Mouse (Mus musculus): ENCODE data around the gene Cdyl2.
A peak's percentile ranks its signal among the peaks of the same experiment; 100 is the strongest.

The Cdyl2 gene

GRCm38 (mm10) chr8:116670604-116671003 is 62.2 kb downstream of the Cdyl2 start:
- no peak for DNase-seq

- DNase-seq: no peak
These were observed 63.8 kb downstream of the Cdyl2 start for GRCm38 (mm10) chr8:116668977-116669376.

- no peak for DNase-seq
These were observed 65.9 kb downstream of the Cdyl2 start for GRCm38 (mm10) chr8:116666781-116667325.

- no peak for DNase-seq
These were observed 71.3 kb downstream of the Cdyl2 start for GRCm38 (mm10) chr8:116661521-116661920.

GRCm38 (mm10) chr8:116656811-116657210 is 76.0 kb downstream of the Cdyl2 start:
- DNase-seq: no peak

- no peak for DNase-seq
These were observed 77.9 kb downstream of the Cdyl2 start for GRCm38 (mm10) chr8:116654881-116655280.

- no peak for DNase-seq
These were observed 79.8 kb downstream of the Cdyl2 start for GRCm38 (mm10) chr8:116652949-116653348.

GRCm38 (mm10) chr8:116649975-116650725 is 82.6 kb downstream of the Cdyl2 start:
- no peak for DNase-seq

- DNase-seq: no peak
These were observed 87.4 kb downstream of the Cdyl2 start for GRCm38 (mm10) chr8:116645376-116645775.

- DNase-seq: no peak
These were observed 91.9 kb downstream of the Cdyl2 start for GRCm38 (mm10) chr8:116640925-116641324.

- DNase-seq: no peak
These were observed 94.8 kb downstream of the Cdyl2 start for GRCm38 (mm10) chr8:116637998-116638397.

GRCm38 (mm10) chr8:116637193-116637592 is 95.6 kb downstream of the Cdyl2 start:
- DNase-seq: no peak

GRCm38 (mm10) chr8:116636396-116636795 is 96.4 kb downstream of the Cdyl2 start:
- no peak for DNase-seq

- peak; percentile 10 for DNase-seq
These were observed 96.8 kb downstream of the Cdyl2 start for GRCm38 (mm10) chr8:116635972-116636371.

- no peak for DNase-seq
These were observed 97.5 kb downstream of the Cdyl2 start for GRCm38 (mm10) chr8:116635261-116635660.

- DNase-seq: no peak
These were observed 98.4 kb downstream of the Cdyl2 start for GRCm38 (mm10) chr8:116634436-116634835.

GRCm38 (mm10) chr8:116633470-116634150 is 99.2 kb downstream of the Cdyl2 start:
- DNase-seq: peak; percentile 21

GRCm38 (mm10) chr8:116630066-116630465 is 102.7 kb downstream of the Cdyl2 start:
- DNase-seq: no peak

- no peak for DNase-seq
These were observed 103.8 kb downstream of the Cdyl2 start for GRCm38 (mm10) chr8:116628975-116629374.

- no peak for DNase-seq
These were observed 104.8 kb downstream of the Cdyl2 start for GRCm38 (mm10) chr8:116627854-116628479.

GRCm38 (mm10) chr8:116623591-116623990 is 109.2 kb downstream of the Cdyl2 start:
- DNase-seq: no peak

GRCm38 (mm10) chr8:116622326-116622725 is 110.5 kb downstream of the Cdyl2 start:
- no peak for DNase-seq

- no peak for DNase-seq
These were observed 111.4 kb downstream of the Cdyl2 start for GRCm38 (mm10) chr8:116621158-116621961.
